Mouse (Mus musculus): Measurements from ENCODE around the gene 2410015M20Rik.
"Not testable (repeated sequence)": the region's sequence is repeated elsewhere in the genome, so short reads cannot be mapped to it uniquely, and the experiment has no call there.

The 2410015M20Rik gene

GRCm38 (mm10) chr17:56613236-56613844, 3.8 kb upstream of the 2410015M20Rik start, which contains the start of gene Rpl36:
Gene Rpl36 (plus strand): TSS chr17:56613416.
- peak; percentile 95 for DNase-seq (ENCODE audit: low spot score)

- DNase-seq (ENCODE audit: low spot score) = not testable (repeated sequence)
Measured at GRCm38 (mm10) chr17:56612565-56612939, 3.0 kb upstream of the 2410015M20Rik start.

- DNase-seq (ENCODE audit: low spot score) = peak; percentile 28
Measured at GRCm38 (mm10) chr17:56611861-56612564, 2.4 kb upstream of the 2410015M20Rik start.

DNA sequence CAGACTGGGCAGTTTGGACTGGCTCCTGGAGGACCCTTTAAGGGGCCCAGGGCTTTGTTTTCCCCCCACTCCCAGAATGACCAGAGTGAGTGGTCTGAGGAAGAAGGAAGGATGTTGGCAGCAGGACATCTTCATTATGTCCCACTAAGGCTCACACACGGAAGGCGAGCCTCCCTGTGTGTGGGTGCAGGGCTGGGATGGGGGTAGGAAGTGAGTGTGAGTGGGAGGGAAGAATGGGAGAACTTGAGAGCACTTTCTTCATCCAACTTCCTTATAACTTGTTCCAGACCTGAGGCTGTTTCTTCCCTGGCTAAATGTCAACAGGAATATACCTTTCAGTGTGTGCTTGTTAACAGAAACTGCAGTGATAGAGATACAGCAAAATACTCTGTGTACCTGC, 1.8 kb upstream of the 2410015M20Rik start:
- no peak for DNase-seq (ENCODE audit: low spot score)

DNA sequence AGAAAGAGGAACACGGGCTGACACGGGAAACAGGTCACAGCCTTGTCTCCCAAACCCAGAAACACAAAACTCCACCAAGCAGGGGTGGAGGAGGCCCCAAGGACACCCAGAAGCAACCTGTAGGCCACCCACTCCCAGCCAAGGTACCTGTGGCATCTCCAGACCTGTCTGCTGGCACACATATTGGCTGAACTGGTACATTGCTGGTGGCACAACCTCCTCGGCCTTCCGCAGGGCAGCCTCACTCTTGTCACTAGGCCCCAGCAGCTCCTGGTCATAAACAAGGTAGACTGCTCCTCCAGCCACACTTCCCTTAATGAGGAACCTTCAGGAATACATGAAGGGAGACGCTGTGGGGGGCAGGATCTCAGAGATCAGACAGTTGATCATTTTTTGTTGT, 872 bp downstream of the 2410015M20Rik start:
- DNase-seq (ENCODE audit: low spot score) = no peak

GRCm38 (mm10) chr17:56607521-56608062, 2.0 kb downstream of the 2410015M20Rik start:
- DNase-seq (ENCODE audit: low spot score) = no peak

DNA sequence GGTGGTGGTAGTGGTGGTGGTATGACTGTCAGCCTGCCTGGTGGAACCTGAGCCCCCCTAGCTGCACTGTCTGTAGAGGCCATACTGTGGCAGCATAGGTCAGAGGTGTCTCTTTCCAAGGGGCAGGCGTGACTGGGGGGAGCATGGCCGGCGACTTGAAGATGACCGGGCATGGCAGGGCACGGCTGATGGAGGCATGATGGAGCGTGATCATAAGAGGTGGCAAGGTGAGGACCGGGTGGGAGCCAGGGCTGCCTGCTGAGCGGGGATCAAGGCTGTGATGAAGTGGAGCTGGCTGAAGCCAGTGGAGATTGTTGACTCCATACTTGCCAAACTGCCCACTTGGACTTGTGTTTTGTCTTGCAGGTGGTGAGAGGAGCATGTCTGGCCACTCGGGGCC, 4.1 kb downstream of the 2410015M20Rik start:
- DNase-seq (ENCODE audit: low spot score) = no peak

GRCm38 (mm10) chr17:56604422-56604821, 5.1 kb downstream of the 2410015M20Rik start:
- no peak for DNase-seq (ENCODE audit: low spot score)

GRCm38 (mm10) chr17:56604070-56604380, 5.5 kb downstream of the 2410015M20Rik start:
- DNase-seq (ENCODE audit: low spot score) = no peak

DNA sequence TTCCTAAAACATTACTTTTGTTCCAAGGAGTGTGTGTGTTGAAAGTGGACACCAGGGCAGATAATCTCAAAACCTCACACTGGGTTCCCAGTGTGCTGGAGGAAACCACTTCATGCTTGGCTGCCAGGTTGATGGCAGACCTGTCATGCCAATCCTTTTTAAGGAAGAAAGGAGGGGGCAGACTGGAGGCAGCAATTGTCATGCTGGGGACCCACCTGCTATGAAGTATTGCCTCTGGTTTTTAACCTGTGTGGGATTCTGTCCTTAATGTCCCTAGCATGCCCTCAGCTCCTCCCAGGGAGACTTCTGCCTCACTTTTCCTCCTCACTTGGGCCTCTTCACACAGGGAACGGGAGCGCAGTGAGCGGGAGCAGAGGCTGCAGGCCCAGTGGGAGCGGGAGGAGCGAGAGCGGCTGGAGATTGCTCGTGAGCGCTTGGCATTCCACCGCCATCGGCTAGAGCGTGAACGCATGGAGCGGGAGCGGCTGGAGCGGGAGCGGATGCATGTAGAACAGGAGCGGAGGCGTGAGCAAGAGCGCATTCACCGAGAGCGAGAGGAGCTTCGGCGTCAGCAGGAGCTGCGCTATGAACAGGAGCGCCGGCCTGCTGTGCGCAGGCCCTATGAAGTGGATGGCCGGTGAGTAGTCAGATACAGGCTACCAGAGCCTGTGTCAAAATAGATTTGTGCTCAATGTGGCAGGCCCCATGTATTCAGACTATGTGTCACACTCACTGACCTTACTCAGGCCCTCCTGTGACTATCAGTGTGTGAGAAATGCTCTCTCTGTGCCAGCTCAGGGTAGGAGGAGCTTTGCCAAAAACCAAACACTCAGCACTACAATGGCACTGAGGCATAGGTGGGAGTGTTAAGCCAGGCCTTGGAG, 6.1 kb downstream of the 2410015M20Rik start:
- DNase-seq (ENCODE audit: low spot score) = no peak

DNA sequence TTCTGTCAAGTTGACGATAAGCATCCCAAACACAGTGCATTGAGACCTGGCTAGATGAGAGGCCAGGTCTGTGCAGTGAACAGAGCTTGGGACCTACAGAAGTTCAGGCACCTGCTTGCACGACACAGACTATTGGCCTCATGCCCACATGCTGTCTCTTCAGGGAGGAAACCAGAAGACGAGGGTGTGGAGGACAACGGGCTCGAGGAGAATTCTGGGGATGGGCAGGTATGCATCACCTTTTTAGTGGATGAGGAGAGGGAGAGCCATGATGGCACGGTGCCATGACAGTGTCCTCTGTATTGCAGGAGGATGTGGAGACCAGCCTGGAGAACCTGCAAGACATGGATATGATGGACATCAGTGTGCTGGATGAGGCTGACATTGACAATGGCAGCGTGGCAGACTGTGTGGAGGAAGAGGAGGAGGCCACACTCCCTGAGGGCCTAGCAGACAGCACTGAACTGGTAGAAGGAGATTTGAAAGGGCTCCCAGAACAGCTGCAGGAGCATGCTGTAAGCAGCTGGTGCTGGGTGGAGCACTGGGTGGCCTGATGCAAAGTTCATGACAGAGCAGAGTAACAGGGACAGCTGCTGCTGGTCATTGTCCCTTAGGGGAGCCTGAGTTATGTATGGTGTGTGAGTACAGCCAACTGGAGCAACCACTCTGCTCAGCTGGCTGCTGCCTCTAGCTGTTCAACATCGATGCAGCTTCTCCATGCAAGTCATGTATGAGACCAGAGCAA, 15.9 kb downstream of the 2410015M20Rik start:
- no peak for DNase-seq (ENCODE audit: low spot score)

GRCm38 (mm10) chr17:56592553-56592952, 17.0 kb downstream of the 2410015M20Rik start:
- no peak for DNase-seq (ENCODE audit: low spot score)

DNA sequence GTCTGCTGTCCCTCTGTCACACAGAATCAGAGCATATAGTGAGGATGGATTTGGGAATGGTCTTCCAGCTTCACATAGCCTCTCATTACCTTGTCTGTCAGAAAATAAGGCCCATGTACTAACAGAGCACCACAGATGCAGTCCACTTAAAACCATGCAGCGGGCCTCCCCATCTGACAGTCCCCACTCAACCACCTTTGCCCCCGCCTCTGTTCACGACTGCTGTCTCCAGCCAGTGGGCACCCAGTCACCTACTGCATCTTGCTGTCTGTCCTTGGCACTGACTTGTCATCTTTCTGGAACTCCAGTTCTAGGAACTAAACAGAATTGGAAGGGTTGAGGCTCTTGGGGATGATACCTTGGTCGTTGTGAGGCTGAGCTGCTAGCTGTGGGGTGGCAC, 20.6 kb downstream of the 2410015M20Rik start:
- DNase-seq (ENCODE audit: low spot score) = no peak

DNA sequence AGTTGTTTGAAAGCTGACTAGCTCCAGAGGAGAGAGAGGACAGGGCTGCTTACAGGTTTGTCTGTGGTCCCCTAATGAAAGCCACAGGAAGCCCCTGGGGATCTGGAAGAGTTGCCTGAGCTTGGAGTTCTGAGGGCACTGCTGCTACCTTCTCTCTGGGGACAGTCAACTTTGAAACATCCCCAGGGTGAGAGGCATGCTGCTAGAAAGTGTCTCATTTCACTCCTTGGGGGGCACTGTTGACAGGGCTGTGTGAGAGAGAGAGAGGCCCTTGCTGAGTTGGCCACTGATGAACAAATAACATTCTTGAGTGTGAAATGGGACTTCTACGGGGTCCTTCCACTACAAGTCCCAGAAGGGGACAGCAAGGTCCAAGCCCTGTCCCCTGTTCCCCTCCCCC, 21.8 kb downstream of the 2410015M20Rik start:
- DNase-seq (ENCODE audit: low spot score) = no peak

- DNase-seq (ENCODE audit: low spot score) = peak; percentile 36
Measured at GRCm38 (mm10) chr17:56585171-56585821, 24.3 kb downstream of the 2410015M20Rik start.

GRCm38 (mm10) chr17:56584257-56585130, 25.1 kb downstream of the 2410015M20Rik start, which contains the start of the genes Safb2 and Safb:
Gene Safb2 (minus strand): TSS chr17:56584585.
Gene Safb (plus strand): TSS chr17:56584825.
- peak; percentile 99 for DNase-seq (ENCODE audit: low spot score)

DNA sequence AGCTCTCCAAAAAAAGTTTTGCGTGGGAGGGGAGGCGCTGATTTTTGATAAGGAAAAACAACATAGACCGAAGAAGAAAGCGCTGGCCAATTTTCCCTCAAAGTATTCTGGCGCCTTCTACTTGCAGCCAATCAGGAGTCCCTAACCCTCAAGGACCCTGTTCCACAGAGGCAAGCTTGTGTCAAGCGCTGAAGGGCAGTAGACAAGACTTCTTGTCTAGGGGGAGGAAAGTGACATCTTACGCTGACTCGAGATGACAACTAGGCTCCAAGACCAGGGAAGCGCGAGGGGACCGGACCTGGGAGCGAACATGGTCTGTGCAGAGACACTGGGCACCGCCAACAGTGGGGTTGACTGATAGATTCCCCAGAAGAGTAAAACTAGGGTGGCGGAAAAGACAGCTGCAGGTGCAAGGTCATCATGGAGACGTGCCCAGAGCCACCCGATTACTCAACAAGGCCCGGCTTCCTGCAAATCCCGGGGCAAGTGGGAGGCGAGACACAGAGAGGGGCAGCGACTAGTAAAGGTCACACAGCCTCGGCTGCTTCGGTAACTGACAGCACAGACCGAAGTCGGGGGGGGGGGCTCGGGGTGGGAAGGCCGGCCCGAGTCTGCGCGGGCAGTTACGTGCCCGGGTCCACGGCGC, 25.8 kb downstream of the 2410015M20Rik start:
- no peak for DNase-seq (ENCODE audit: low spot score)

GRCm38 (mm10) chr17:56583071-56583470, 26.5 kb downstream of the 2410015M20Rik start:
- no peak for DNase-seq (ENCODE audit: low spot score)

- DNase-seq (ENCODE audit: low spot score) = no peak
Measured at GRCm38 (mm10) chr17:56572939-56573338, 36.6 kb downstream of the 2410015M20Rik start.

- DNase-seq (ENCODE audit: low spot score) = no peak
Measured at GRCm38 (mm10) chr17:56572154-56572553, 37.4 kb downstream of the 2410015M20Rik start.
